Mouse (Mus musculus): ENCODE measurements around the gene Tmem120b. TPM values are rescaled to one million over a fixed set of nuclear protein-coding genes. Genes with fewer than 3 reads are reported as not detected.

The Tmem120b gene
- total and polyA plus RNA-seq, 3 experiments, result 4.8 to 8.0 (median 6.2) TPM

DNA sequence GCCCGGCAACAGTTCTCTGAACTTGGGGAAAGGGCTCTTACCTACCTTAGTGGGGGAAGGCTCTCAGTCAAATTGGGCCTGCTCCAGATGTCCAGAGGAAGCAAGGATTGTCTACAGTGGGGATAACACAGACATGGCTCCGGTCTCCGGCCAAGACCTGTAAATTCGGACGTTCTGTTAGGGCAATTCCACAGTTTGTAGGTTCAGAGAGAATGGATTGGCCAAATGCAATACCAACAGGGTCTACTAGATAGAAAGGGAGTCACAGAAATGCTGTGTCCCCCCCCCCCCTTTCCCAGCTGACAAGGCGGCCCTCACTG, 69.7 kb downstream of the Tmem120b start:
- dilution Hi-C loops (cut with MboI; ENCODE audit: extremely low pct_ligation_motif_present, extremely low pct_unique_long_range_greater_than_20kb, low sequenced_read_pairs), result no loop called here
- Histone ChIP-seq H3K4me1 (ENCODE audit: control insufficient read depth in 1 of 2, insufficient read depth in 2 of 2) (peaks cover 10 to 51% of the 10 kb centered on the region in 2 experiments), H3K9me3 (replicated peaks; ENCODE audit: low read length) (no peaks in the 10 kb centered on the region), H3K9ac (ENCODE audit: insufficient read depth, low read depth) (peak overlapping the region; percentile 100), H3K79me2 (replicated peaks; ENCODE audit: control insufficient read depth, extremely low read depth, insufficient read depth, poor library complexity, severe bottlenecking) (peaks cover 40% of the 10 kb centered on the region), H3K4me2 (ENCODE audit: insufficient read depth, low read depth, poor library complexity, severe bottlenecking) (peak overlapping the region; percentile 92), H3K4me3 (replicated peaks in 1 of 3; ENCODE audit: low read depth in 2 of 3, low read length in 2 of 3, poor library complexity in 1 of 3) (peak overlapping the region; percentile 30 to 86 (median 76)), H3K27me3 (replicated peaks) (no peaks in the 10 kb centered on the region), H3K36me3 (replicated peaks in 1 of 2; ENCODE audit: control insufficient read depth in 1 of 2, insufficient read depth in 1 of 2, low read length in 1 of 2) (peaks cover 25 to 50% of the 10 kb centered on the region in 2 experiments), H3K27ac (ENCODE audit: insufficient read depth, low read depth) (peak overlapping the region; percentile 99)
- in situ Hi-C loops (cut with MboI; ENCODE audit: low pct_ligation_motif_present, low pct_unique_long_range_greater_than_20kb, low sequenced_read_pairs), result no loop called here
- DNase-seq (ENCODE audit: extremely low read depth), result no peak
- TF ChIP-seq NRF1 (IDR thresholded peaks at IDR 0.05; ENCODE audit: low read depth, low read length) (no peak), MAFK (IDR thresholded peaks at IDR 0.05; ENCODE audit: insufficient replicate concordance, low read length) (0 out of 2 replicates have a peak, but pooled peaks have one; percentile 1), NELFE (IDR thresholded peaks at IDR 0.05; ENCODE audit: low read depth, low read length) (0 out of 2 replicates have a peak, but pooled peaks have one; percentile 3)

DNA sequence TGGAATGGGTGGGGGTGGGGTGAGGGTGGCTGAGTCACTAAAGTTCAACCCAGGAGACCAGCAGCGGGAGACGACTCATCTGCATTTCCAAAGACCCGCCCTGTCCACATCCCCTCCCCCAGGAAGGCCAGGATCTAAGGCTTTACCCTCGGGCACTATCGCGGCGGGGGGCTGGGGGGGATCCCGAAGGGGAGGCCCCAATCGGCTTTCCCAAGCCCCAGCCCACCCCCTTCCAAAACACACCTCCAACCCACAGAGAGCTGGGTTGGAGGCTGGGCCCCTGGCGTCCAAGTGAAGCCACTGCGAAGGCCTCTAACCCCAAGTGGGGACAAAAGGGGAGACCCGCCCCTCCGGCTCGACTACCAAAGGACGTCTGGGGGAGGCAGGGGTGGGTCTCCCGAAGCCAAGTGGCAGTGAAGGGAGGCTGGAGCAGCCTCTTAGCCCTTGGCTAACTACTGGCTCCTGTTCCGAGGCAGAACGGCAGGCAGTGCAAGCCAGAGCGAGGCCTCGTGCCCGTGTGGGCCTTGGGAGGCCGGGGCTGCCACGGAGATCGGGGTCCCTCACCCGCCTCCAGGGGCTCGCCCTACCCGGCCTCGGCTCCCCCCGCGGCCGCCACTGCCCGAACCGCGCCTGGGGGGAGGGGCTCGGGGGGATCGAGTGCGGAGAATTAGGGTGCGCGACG, 70.2 kb downstream of the Tmem120b start:
- Histone ChIP-seq H3K9me3 (replicated peaks; ENCODE audit: low read length) (no peaks in the 10 kb centered on the region), H3K4me2 (ENCODE audit: insufficient read depth, low read depth, poor library complexity, severe bottlenecking) (peak overlapping the region; percentile 92), H3K36me3 (replicated peaks in 1 of 2; ENCODE audit: control insufficient read depth in 1 of 2, insufficient read depth in 1 of 2, low read length in 1 of 2) (peaks cover 25 to 45% of the 10 kb centered on the region in 2 experiments), H3K27ac (ENCODE audit: insufficient read depth, low read depth) (peak overlapping the region; percentile 99), H3K4me1 (ENCODE audit: control insufficient read depth in 1 of 2, insufficient read depth in 2 of 2) (peaks cover 10 to 46% of the 10 kb centered on the region in 2 experiments; a peak in 3 of 4 replicates), H3K27me3 (replicated peaks) (no peaks in the 10 kb centered on the region), H3K4me3 (replicated peaks in 1 of 3; ENCODE audit: low read depth in 2 of 3, low read length in 2 of 3, poor library complexity in 1 of 3) (peak overlapping the region; percentile 63 to 86 (median 76)), H3K9ac (ENCODE audit: insufficient read depth, low read depth) (peak overlapping the region; percentile 100), H3K79me2 (replicated peaks; ENCODE audit: control insufficient read depth, extremely low read depth, insufficient read depth, poor library complexity, severe bottlenecking) (peaks cover 45% of the 10 kb centered on the region)
- DNase-seq (ENCODE audit: extremely low read depth), result peak; percentile 81
- peak; percentile 14; the same call in 1 of the 2 replicates for TF ChIP-seq NELFE (IDR thresholded peaks at IDR 0.05; ENCODE audit: low read depth, low read length)
- 0 out of 2 replicates have a peak, but pooled peaks have one; percentile 8 for TF ChIP-seq IRF4 (IDR thresholded peaks at IDR 0.05; ENCODE audit: low read depth, low read length)
- peak; percentile 57 for TF ChIP-seq ETS1 (conservative IDR thresholded peaks at IDR 0.05; ENCODE audit: low read depth, low read length)
- TF ChIP-seq SIN3A (IDR thresholded peaks at IDR 0.05; ENCODE audit: low read length), result no peak
- TF ChIP-seq USF2 (conservative IDR thresholded peaks at IDR 0.05; ENCODE audit: low read depth, low read length), result no peak
- 0 out of 2 replicates have a peak, but pooled peaks have one; percentile 42 for TF ChIP-seq TBP (conservative IDR thresholded peaks at IDR 0.05; ENCODE audit: low read depth, low read length)
- peak; percentile 10; the same call in 1 of the 2 replicates for TF ChIP-seq TCF12 (IDR thresholded peaks at IDR 0.05; ENCODE audit: low read depth, low read length)
- peak; percentile 47 for TF ChIP-seq ZMIZ1 (IDR thresholded peaks at IDR 0.05; ENCODE audit: low read depth, low read length)
- dilution Hi-C loops (cut with MboI; ENCODE audit: extremely low pct_ligation_motif_present, extremely low pct_unique_long_range_greater_than_20kb, low sequenced_read_pairs) (no loop called here), in situ Hi-C loops (cut with MboI; ENCODE audit: low pct_ligation_motif_present, low pct_unique_long_range_greater_than_20kb, low sequenced_read_pairs) (no loop called here)

Data from CH12.LX (cell line).